Mouse (Mus musculus): ENCODE measurements around the gene Inhbb.

- TF ChIP-seq POLR2A (IDR thresholded peaks at IDR 0.05; ENCODE audit: borderline replicate concordance, extremely low read depth, insufficient read depth, insufficient read length, poor library complexity, severe bottlenecking) (no peak), CTCF (IDR thresholded peaks at IDR 0.05; ENCODE audit: borderline replicate concordance, extremely low read depth, insufficient read depth, insufficient read length) (no peak)
Observed at GRCm38 (mm10) chr1:119417542-119417941, 4.5 kb downstream of the Inhbb start.
